Mouse (Mus musculus) forebrain, postnatal 0 days (tissue): ENCODE measurements around the gene Pde2a. TPM values are rescaled to one million over a fixed set of nuclear protein-coding genes. Genes with fewer than 3 reads are reported as not detected.
A peak's percentile ranks its signal among the peaks of the same experiment; 100 is the strongest.

ENCODE experiments used
- ATAC-seq: fragments of 200-750 bp; cut with Nextera tagmentation; 2 replicates; pipeline ENCODE4 v1.8.0; 2017; ENCODE audit warnings: mild to moderate bottlenecking, moderate library complexity
- DNase-seq: peaks from one replicate; pipeline ENCODE4 v3.0.0-alpha.2; 2015
- H3K27ac ChIP-seq: fragments of 300-500 bp; sonication (generic); 2 replicates; pipeline ENCODE4 v1.5.1; 2014; ENCODE audit warnings: low read depth, mild to moderate bottlenecking, antibody characterized with exemption, low read length, moderate library complexity, mixed read lengths
- H3K27me3 ChIP-seq: fragments of 300-500 bp; sonication (generic); 2 replicates; pipeline ENCODE4 v1.6.1; 2014; ENCODE audit warnings: mild to moderate bottlenecking, low read length, mixed read lengths; ENCODE audit not compliant: insufficient read depth
- H3K36me3 ChIP-seq: fragments of 300-500 bp; sonication (generic); 2 replicates; pipeline ENCODE4 v1.6.1; 2014; ENCODE audit warnings: mild to moderate bottlenecking, moderate library complexity; ENCODE audit not compliant: insufficient read depth
- H3K4me1 ChIP-seq: fragments of 300-500 bp; sonication (generic); 2 replicates; pipeline ENCODE4 v1.6.1; 2014; ENCODE audit warnings: antibody characterized with exemption; ENCODE audit not compliant: insufficient read depth
- H3K4me2 ChIP-seq: fragments of 300-500 bp; sonication (generic); 2 replicates; pipeline ENCODE4 v1.6.1; 2014; ENCODE audit warnings: low read depth, mild to moderate bottlenecking, moderate library complexity
- H3K4me3 ChIP-seq: fragments of 300-500 bp; sonication (generic); 2 replicates; pipeline ENCODE4 v1.5.1; 2014; ENCODE audit warnings: low read depth, low read length, mixed read lengths
- H3K9ac ChIP-seq: fragments of 300-500 bp; sonication (generic); 2 replicates; pipeline ENCODE4 v1.6.1; 2014; ENCODE audit warnings: mild to moderate bottlenecking
- H3K9me3 ChIP-seq: fragments of 300-500 bp; sonication (generic); 2 replicates; pipeline ENCODE4 v1.6.1; 2016; ENCODE audit warnings: low read length
- CTCF ChIP-seq: sonication (generic); IDR thresholded peaks from 2 replicates; pipeline ENCODE4 v1.5.1; 2016; ENCODE audit warnings: antibody characterized with exemption, control low read depth, low read depth
- WGBS: fragments of 180-500 bp; shearing (Covaris S2); extraction: QIAGEN DNeasy Blood & Tissue Kit; methylation state at CpG from one replicate; pipeline ENCODE4 v1.1.7; 2014; 5-methylcytosine and 5-hydroxymethylcytosine counted together
- polyA plus RNA-seq: library from polyadenylated mRNA; unstranded; fragments of >200 nt; fragmentation: Nextera tagmentation; extraction: Ambion mirVana; gene quantifications from 2 replicates; pipeline ENCODE4 v1.2.1, GENCODE M21; 2015
- total RNA-seq: library from RNA; depleted of rRNA; stranded (reverse); fragments of >200 nt; gene quantifications from 2 replicates; pipeline ENCODE4 v1.2.3, GENCODE M21; 2014

Gene Pde2a
- total and polyA plus RNA-seq, 2 experiments from 2014 or later = 72.4 to 94.2 TPM

DNA sequence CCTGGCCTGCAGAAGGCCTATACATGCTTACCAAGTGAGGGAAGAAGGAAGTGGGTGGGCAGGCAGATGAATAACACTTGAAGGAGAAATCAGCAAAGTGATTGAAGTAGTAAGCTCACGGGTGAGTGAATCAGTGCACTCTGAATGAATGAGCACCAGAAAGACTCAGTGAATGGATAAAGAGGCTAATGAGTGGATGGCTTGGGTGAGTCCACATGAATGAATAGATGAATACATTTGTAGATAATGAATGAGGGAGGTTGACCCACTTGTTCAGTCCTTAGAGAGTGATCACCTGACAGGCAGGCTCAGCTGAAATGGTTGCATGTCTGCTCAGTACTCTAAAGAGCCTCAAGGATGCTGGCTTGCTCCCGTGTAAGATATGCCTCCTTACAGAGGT is 101.7 kb downstream of the Pde2a start:
- Histone ChIP-seq H3K4me1 (no peaks in the 10 kb centered on the region), H3K9me3 (no peaks in the 10 kb centered on the region), H3K4me2 (no peak overlapping the region), H3K27me3 (no peaks in the 10 kb centered on the region), H3K36me3 (no peaks in the 10 kb centered on the region), H3K27ac (no peak overlapping the region), H3K4me3 (no peak overlapping the region), H3K9ac (no peak overlapping the region)
- 19% methylated on average over 2 of the region's 2 CpGs for WGBS
- no peak for TF ChIP-seq CTCF
- DNase-seq (no peak), ATAC-seq (peak; percentile 60)

DNA sequence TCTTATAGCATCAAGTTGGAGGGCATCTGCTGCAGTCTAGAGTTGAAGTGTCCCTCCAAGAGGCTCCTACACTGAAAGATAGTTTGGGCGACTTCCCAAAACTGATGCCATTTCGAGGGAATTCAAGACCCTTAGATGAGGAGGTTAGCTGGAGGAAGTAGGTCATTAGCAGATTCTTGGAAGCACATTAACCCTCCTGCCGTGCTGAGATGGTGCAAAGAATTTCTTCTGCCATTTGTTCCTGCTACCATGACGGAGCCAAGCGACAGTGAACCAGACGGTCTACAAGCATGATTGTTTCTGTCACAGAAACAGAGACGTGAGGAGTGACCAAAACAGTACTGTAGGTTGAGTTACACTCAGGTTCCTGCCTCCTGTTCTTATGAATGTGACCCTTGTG is 105.0 kb downstream of the Pde2a start:
- H3K4me2 ChIP-seq = no peak overlapping the region
- H3K36me3 ChIP-seq = no peaks in the 10 kb centered on the region
- no peaks in the 10 kb centered on the region for H3K27me3 ChIP-seq
- H3K4me1 ChIP-seq = no peaks in the 10 kb centered on the region
- DNase-seq = no peak
- WGBS = 72% methylated on average over 7 of the region's 7 CpGs
- no peak overlapping the region for H3K4me3 ChIP-seq
- no peak for TF ChIP-seq CTCF
- H3K27ac ChIP-seq = no peak overlapping the region
- no peak for ATAC-seq
- H3K9ac ChIP-seq = no peak overlapping the region
- no peaks in the 10 kb centered on the region for H3K9me3 ChIP-seq

DNA sequence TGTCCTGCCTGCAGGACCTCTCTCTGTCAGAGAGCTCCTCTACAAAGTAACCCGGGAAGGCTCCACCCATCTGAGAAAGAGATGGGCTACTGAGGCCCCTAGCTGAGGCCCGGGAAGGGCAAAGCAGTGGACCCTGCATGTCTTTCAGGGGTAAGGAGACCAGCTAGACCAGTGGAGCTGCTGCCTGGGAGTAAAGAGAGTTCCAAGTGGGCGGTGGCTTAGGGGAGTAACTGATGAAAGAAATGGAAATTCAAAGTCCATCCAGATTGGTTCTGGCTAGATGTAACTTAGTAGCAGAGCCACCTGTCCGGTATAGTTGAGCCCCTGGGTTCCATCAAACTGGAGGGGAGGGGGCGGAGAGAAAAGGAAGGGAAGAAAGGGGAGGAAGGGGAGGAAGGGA is 112.9 kb downstream of the Pde2a start:
- Histone ChIP-seq H3K27ac (no peak overlapping the region; the same call in 1 of the 2 replicates), H3K27me3 (no peaks in the 10 kb centered on the region), H3K4me2 (no peak overlapping the region), H3K4me3 (no peak overlapping the region), H3K4me1 (peaks cover 15% of the 10 kb centered on the region), H3K36me3 (no peaks in the 10 kb centered on the region), H3K9me3 (no peaks in the 10 kb centered on the region), H3K9ac (no peak overlapping the region)
- no peak for DNase-seq
- ATAC-seq = no peak
- 33% methylated on average over 5 of the region's 5 CpGs for WGBS
- no peak for TF ChIP-seq CTCF

DNA sequence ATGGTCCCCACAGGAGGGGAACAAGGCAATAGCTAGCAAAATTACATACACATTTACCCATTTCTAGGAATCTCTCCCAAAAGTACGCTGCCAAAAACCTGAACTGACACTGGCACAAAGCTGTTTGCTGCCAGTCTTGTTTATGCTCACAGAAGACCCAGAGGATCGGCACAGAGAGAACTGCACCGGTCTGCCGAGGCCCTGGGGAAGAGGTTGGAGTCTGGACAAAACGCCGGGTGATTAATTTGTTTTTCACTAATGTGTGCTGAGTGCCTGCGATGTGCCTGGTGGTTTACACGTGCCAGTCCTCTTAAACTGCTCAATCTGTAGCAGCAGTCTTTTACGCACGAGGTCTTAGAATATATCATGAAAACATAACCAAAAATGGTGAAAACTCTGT is 113.6 kb downstream of the Pde2a start:
- Histone ChIP-seq H3K4me2 (no peak overlapping the region), H3K9ac (no peak overlapping the region), H3K4me3 (no peak overlapping the region), H3K27ac (no peak overlapping the region; the same call in 1 of the 2 replicates), H3K27me3 (no peaks in the 10 kb centered on the region), H3K9me3 (no peaks in the 10 kb centered on the region), H3K36me3 (no peaks in the 10 kb centered on the region), H3K4me1 (peaks cover 15% of the 10 kb centered on the region)
- 44% methylated on average over 10 of the region's 10 CpGs for WGBS
- no peak for TF ChIP-seq CTCF
- DNase-seq = no peak
- ATAC-seq = peak; percentile 17; the same call in 1 of the 2 replicates

DNA sequence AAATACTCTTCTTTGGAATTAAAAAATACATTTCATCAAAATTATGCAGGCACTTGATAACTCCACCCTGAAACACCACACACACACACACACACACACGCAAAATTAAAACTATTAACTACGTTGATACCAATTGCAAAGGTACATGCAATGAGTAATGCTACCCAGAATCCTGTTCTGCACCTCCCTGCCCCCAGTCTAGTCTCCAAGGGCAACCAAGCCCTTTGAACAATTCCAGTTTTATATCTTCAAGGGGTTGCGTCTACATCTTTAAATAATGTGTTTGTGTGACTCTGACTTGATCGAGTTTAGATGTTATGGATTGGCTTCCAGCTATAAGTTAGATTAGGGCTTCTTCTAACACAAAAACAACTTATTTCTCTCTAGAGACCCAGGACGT is 114.0 kb downstream of the Pde2a start:
- ATAC-seq (peak; percentile 69), DNase-seq (peak; percentile 50)
- TF ChIP-seq CTCF = no peak
- H3K9me3 ChIP-seq = no peaks in the 10 kb centered on the region
- H3K9ac ChIP-seq = no peak overlapping the region
- H3K4me2 ChIP-seq = no peak overlapping the region
- H3K36me3 ChIP-seq = no peaks in the 10 kb centered on the region
- no peak overlapping the region for H3K4me3 ChIP-seq
- no peak overlapping the region for H3K27ac ChIP-seq
- peaks cover 15% of the 10 kb centered on the region for H3K4me1 ChIP-seq
- no peaks in the 10 kb centered on the region for H3K27me3 ChIP-seq
- 58% methylated on average over 5 of the region's 5 CpGs for WGBS

DNA sequence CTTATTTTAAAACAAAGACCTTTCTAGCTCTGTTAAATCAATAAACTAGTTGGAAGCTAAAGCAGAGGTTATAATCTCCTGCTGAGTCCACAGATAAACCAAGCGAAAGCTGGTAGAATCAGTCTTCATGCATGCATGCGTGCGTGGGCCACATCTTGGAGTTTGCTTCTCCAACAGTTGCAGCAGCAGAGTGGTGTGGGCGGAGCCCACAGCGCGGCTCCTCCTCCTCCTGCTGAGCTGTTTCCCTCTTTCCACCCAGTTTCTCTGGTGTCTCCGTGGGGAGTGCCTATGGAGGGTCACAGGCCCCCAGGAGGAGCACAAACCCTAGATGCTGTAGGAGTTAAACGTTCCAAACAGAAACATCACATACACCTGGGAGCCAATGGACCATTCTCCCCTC is 116.0 kb downstream of the Pde2a start:
- H3K4me2 ChIP-seq = no peak overlapping the region
- H3K27ac ChIP-seq = no peak overlapping the region
- TF ChIP-seq CTCF = no peak
- ATAC-seq (no peak), DNase-seq (no peak)
- no peak overlapping the region for H3K9ac ChIP-seq
- WGBS = 52% methylated on average over 8 of the region's 8 CpGs
- no peaks in the 10 kb centered on the region for H3K9me3 ChIP-seq
- no peak overlapping the region for H3K4me3 ChIP-seq
- H3K36me3 ChIP-seq = no peaks in the 10 kb centered on the region
- no peaks in the 10 kb centered on the region for H3K27me3 ChIP-seq
- peaks cover 15% of the 10 kb centered on the region for H3K4me1 ChIP-seq

DNA sequence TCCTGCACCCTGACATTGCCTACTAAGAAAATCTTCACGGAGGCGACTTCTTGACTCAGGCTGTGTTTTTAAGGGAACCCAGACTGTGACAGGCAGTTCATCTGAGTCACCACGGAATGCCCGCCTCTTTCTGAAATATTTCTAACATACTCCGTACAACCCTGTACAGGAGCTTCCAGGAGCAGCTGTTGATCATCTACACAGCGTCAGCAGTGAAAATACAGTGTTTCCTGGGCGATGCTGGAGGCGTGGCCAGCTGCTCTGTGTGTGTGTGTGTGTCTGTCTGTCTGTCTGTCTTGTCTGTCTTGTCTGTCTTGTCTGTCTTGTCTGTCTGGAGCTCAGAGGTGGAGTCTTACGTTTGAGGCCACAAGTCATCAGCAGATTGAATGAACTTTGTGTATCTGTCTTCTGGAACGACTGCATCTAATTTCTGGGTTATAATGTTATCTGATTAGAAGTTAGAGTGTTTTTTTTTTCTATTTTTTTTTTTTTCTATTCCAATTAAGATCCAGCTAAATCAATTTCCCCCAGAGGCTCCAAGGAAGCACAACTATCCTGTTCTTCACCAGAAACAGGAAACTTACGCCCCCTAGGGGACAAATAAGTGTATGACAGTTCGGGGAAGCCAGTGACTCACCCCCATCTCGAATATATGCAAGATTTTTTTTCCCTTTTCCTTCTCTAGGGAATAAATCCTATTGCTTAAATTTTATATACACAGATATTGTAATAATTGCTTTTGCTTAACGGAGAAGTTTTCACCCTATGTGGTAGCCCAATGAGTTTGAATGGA is 116.8 kb downstream of the Pde2a start:
- DNase-seq (peak; percentile 88), ATAC-seq (peak; percentile 67; the same call in 1 of the 2 replicates)
- H3K27me3 ChIP-seq = no peaks in the 10 kb centered on the region
- peaks cover 13% of the 10 kb centered on the region for H3K4me1 ChIP-seq
- no peak overlapping the region for H3K27ac ChIP-seq
- no peak overlapping the region for H3K4me3 ChIP-seq
- H3K4me2 ChIP-seq = no peak overlapping the region
- peak; percentile 76 for TF ChIP-seq CTCF
- H3K9ac ChIP-seq = no peak overlapping the region
- no peaks in the 10 kb centered on the region for H3K9me3 ChIP-seq
- WGBS = 54% methylated on average over 14 of the region's 14 CpGs
- H3K36me3 ChIP-seq = no peaks in the 10 kb centered on the region
